Mouse (Mus musculus) liver, embryonic 16.5 days (tissue): ENCODE results near the gene Sgms2. TPM values are rescaled to one million over a fixed set of nuclear protein-coding genes. Genes with fewer than 3 reads are reported as not detected.

Experiments
- ATAC-seq: fragments of 200-750 bp; cut with Nextera tagmentation; 2 replicates; pipeline ENCODE4 v1.8.0; 2017; ENCODE audit warnings: low read depth, mild to moderate bottlenecking, moderate number of reproducible peaks, moderate library complexity
- H3K27ac ChIP-seq: fragments of 300-500 bp; sonication (generic); 2 replicates; pipeline ENCODE4 v1.5.1; 2014; ENCODE audit warnings: mild to moderate bottlenecking, low read length
- H3K27me3 ChIP-seq: fragments of 300-500 bp; sonication (generic); 2 replicates; pipeline ENCODE4 v1.6.1; 2014; ENCODE audit warnings: low read depth, low read length, mixed read lengths; ENCODE audit not compliant: control insufficient read depth, insufficient read depth
- H3K36me3 ChIP-seq: fragments of 300-500 bp; sonication (generic); 2 replicates; pipeline ENCODE4 v1.6.1; 2014; ENCODE audit warnings: mild to moderate bottlenecking; ENCODE audit not compliant: control insufficient read depth, insufficient read depth
- H3K4me1 ChIP-seq: fragments of 300-500 bp; sonication (generic); 2 replicates; pipeline ENCODE4 v1.6.1; 2014; ENCODE audit warnings: low read depth, low read length, mixed read lengths; ENCODE audit not compliant: control insufficient read depth
- H3K4me2 ChIP-seq: fragments of 300-500 bp; sonication (generic); 2 replicates; pipeline ENCODE4 v1.6.1; 2014; ENCODE audit warnings: low read depth, low read length, mixed read lengths
- H3K4me3 ChIP-seq: fragments of 300-500 bp; sonication (generic); 2 replicates; pipeline ENCODE4 v1.5.1; 2014; ENCODE audit warnings: low read depth, mild to moderate bottlenecking, low read length
- H3K9ac ChIP-seq: fragments of 300-500 bp; sonication (generic); 2 replicates; pipeline ENCODE4 v1.6.1; 2014; ENCODE audit warnings: low read depth, low read length
- H3K9me3 ChIP-seq: fragments of 300-500 bp; sonication (generic); replicated peaks from 2 replicates; pipeline ENCODE4 v1.6.1; 2016; ENCODE audit warnings: low read length; ENCODE audit not compliant: control insufficient read depth
- WGBS: fragments of 180-500 bp; shearing (Covaris S2); extraction: QIAGEN DNeasy Blood & Tissue Kit; methylation state at CpG from one replicate; pipeline ENCODE4 v1.1.7; 2014; ENCODE audit not compliant: insufficient replicate concordance; 5-methylcytosine and 5-hydroxymethylcytosine counted together
- polyA plus RNA-seq: library from polyadenylated mRNA; unstranded; fragments of >200 nt; fragmentation: Nextera tagmentation; extraction: Ambion mirVana; gene quantifications from 2 replicates; pipeline ENCODE4 v1.2.1, GENCODE M21; 2015

The Sgms2 gene
- polyA plus RNA-seq, 1 experiment from 2014 or later, result 4.9 TPM

DNA sequence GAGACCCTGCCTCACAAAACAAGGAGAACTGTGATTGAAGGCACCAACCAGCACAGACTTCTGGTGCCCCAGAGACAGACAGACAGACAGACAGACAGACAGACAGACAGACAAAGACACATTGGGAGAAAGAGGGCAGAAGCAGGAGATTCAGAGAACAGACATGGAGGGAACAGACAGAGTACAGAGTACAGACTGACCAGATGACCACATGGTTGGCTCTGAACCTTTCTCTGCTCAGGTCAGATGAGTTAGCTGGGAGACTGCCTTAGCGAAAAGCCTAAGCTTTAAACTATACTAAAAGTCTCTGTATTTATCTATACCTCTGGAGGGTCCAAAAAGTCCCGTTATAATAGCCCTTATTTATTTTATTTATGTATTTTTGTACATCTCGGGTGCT is 11.8 kb downstream of the Sgms2 start:
- 68% methylated on average over 3 of the region's 3 CpGs for WGBS

DNA sequence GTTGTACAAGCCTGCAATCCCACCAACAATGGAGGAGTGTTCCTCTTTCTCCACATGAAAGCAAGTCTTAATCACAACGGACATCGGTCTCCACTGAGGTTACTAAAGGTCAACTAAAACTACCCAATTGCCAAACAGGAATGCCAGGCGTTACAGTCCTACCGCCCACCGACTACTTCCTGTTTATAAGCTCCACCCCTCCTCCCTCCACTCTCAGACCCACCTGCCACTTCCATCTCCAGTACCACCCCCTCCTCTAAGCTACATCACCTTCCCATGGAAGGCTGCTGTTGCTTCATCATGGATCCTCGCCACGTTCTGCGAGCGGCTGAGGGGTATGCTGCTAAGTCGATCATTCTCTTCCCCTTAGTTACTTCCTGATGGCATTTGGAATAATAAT is 15.2 kb downstream of the Sgms2 start:
- WGBS, result 73% methylated on average over 10 of the region's 10 CpGs
- H3K36me3 ChIP-seq, result no peaks in the 10 kb centered on the region

More for the DNA sequence above, 11.8 kb downstream of the Sgms2 start:
- Histone ChIP-seq H3K4me3 (no peak overlapping the region), H3K27ac (no peak overlapping the region), H3K4me2 (no peak overlapping the region), H3K9ac (no peak overlapping the region), H3K9me3 (no peaks in the 10 kb centered on the region), H3K36me3 (no peaks in the 10 kb centered on the region), H3K27me3 (no peaks in the 10 kb centered on the region), H3K4me1 (peaks cover 2% of the 10 kb centered on the region; the same call in 1 of the 2 replicates)
- no peak for ATAC-seq

GRCm38 (mm10) chr3:131474526-131474925 is 16.7 kb downstream of the Sgms2 start:
- Histone ChIP-seq H3K27ac (peak overlapping the region; percentile 74), H3K4me1 (peaks cover 3% of the 10 kb centered on the region; the same call in 1 of the 2 replicates), H3K9me3 (no peaks in the 10 kb centered on the region), H3K4me3 (no peak overlapping the region), H3K27me3 (no peaks in the 10 kb centered on the region), H3K4me2 (no peak overlapping the region; the same call in 1 of the 2 replicates), H3K9ac (no peak overlapping the region), H3K36me3 (no peaks in the 10 kb centered on the region)
- 34% methylated on average over 13 of the region's 13 CpGs for WGBS
- peak; percentile 83 for ATAC-seq

More for the DNA sequence above, 15.2 kb downstream of the Sgms2 start:
- Histone ChIP-seq H3K27me3 (no peaks in the 10 kb centered on the region), H3K4me2 (no peak overlapping the region), H3K4me3 (no peak overlapping the region), H3K4me1 (peaks cover 3% of the 10 kb centered on the region; the same call in 1 of the 2 replicates), H3K9ac (no peak overlapping the region), H3K9me3 (no peaks in the 10 kb centered on the region), H3K27ac (no peak overlapping the region)
- no peak for ATAC-seq

GRCm38 (mm10) chr3:131473496-131473895 is 17.7 kb downstream of the Sgms2 start:
- Histone ChIP-seq H3K36me3 (no peaks in the 10 kb centered on the region), H3K27me3 (no peaks in the 10 kb centered on the region), H3K27ac (no peak overlapping the region), H3K9ac (no peak overlapping the region), H3K4me1 (peaks cover 3% of the 10 kb centered on the region; the same call in 1 of the 2 replicates), H3K4me3 (no peak overlapping the region), H3K9me3 (no peaks in the 10 kb centered on the region), H3K4me2 (no peak overlapping the region)
- no peak for ATAC-seq
- no CpG with 5 or more reads among the region's 1 CpGs for WGBS

DNA sequence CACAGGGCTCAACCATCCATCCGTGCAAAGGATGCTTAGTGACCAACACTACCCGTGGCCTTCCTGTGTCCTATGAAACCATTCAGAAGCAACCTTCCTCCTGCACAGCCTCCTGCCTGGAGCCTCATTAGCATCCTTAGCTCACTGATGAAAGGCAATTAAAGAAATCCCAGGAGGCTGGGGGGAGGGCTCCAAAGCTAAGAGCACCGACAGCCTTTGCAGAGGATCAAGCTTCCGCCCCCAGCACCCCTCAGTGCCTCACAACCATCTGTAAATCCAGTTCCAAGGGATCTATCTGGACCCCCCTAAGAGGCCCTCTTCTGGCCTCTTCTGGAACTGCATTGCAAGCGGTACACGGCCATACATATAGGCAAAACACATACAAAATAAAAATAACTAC is 19.4 kb downstream of the Sgms2 start:
- H3K36me3 ChIP-seq, result no peaks in the 10 kb centered on the region
- WGBS, result 59% methylated on average over 6 of the region's 6 CpGs
- no peak for ATAC-seq
- H3K27ac ChIP-seq, result no peak overlapping the region
- H3K4me3 ChIP-seq, result no peak overlapping the region
- no peak overlapping the region for H3K9ac ChIP-seq
- no peaks in the 10 kb centered on the region for H3K27me3 ChIP-seq
- H3K4me2 ChIP-seq, result no peak overlapping the region
- peaks cover 3% of the 10 kb centered on the region; the same call in 1 of the 2 replicates for H3K4me1 ChIP-seq
- H3K9me3 ChIP-seq, result no peaks in the 10 kb centered on the region

- WGBS, result 68% methylated on average over 11 of the region's 11 CpGs
- H3K4me3 ChIP-seq, result no peak overlapping the region
- no peak overlapping the region for H3K27ac ChIP-seq
Measured at GRCm38 (mm10) chr3:131471435-131471834, 19.8 kb downstream of the Sgms2 start.

DNA sequence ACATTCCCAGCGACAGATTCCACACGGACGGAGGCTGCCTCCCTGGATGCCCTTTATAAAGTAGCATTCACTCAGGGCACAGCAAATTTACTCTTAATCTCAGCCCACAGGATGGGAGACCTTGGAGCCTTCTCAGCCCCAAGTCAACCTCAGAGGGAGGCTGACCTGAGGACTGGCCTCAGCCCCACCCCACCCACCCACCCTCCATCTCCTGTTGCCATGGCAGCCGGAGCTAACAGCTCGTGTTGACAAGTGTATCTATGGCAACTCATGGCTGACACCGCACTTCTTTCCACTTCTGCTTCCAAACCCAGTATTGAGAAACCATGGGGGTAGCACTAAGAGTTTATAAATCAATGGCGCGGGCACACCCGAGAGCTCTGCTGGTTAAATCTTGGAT is 20.4 kb downstream of the Sgms2 start:
- H3K36me3 ChIP-seq, result no peaks in the 10 kb centered on the region
- H3K4me2 ChIP-seq, result no peak overlapping the region
- H3K9ac ChIP-seq, result no peak overlapping the region
- H3K27me3 ChIP-seq, result no peaks in the 10 kb centered on the region
- H3K4me3 ChIP-seq, result no peak overlapping the region
- no peaks in the 10 kb centered on the region for H3K9me3 ChIP-seq
- peaks cover 3% of the 10 kb centered on the region; the same call in 1 of the 2 replicates for H3K4me1 ChIP-seq
- no peak overlapping the region for H3K27ac ChIP-seq
- no peak for ATAC-seq
- WGBS, result 54% methylated on average over 9 of the region's 9 CpGs

More at GRCm38 (mm10) chr3:131471435-131471834, 19.8 kb downstream of the Sgms2 start:
- Histone ChIP-seq H3K27me3 (no peaks in the 10 kb centered on the region), H3K36me3 (no peaks in the 10 kb centered on the region), H3K9ac (no peak overlapping the region), H3K9me3 (no peaks in the 10 kb centered on the region), H3K4me1 (peaks cover 3% of the 10 kb centered on the region; the same call in 1 of the 2 replicates), H3K4me2 (no peak overlapping the region)
- no peak for ATAC-seq

GRCm38 (mm10) chr3:131469636-131470035 is 21.6 kb downstream of the Sgms2 start:
- no peak for ATAC-seq
- H3K27ac ChIP-seq, result no peak overlapping the region
- no peak overlapping the region for H3K4me3 ChIP-seq
- H3K36me3 ChIP-seq, result no peaks in the 10 kb centered on the region
- peaks cover 3% of the 10 kb centered on the region; the same call in 1 of the 2 replicates for H3K4me1 ChIP-seq
- WGBS, result 28% methylated on average over 3 of the region's 3 CpGs
- H3K9me3 ChIP-seq, result no peaks in the 10 kb centered on the region
- H3K27me3 ChIP-seq, result no peaks in the 10 kb centered on the region
- H3K9ac ChIP-seq, result no peak overlapping the region
- no peak overlapping the region for H3K4me2 ChIP-seq

DNA sequence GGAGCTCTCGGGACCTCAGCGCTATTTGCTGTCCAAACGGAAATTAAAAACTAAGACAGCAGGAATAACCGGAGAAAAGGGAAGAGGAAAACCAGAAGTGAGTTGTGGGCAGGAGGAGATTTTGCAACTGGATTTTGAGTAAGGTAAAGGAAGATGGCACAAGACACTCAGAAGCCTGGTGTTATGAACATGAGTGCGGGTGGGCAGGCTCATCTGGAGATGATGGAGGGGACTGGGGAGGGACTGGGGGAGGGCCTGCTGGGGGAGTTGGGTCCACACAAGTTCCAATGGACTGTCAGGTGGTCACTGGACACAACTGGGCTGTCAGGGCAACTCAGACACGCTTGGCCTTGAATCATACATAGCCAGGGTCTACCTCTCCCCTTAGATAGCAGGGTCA is 24.8 kb downstream of the Sgms2 start:
- H3K9ac ChIP-seq, result no peak overlapping the region
- H3K4me3 ChIP-seq, result no peak overlapping the region
- H3K36me3 ChIP-seq, result no peaks in the 10 kb centered on the region
- no peaks in the 10 kb centered on the region for H3K4me1 ChIP-seq
- H3K27me3 ChIP-seq, result no peaks in the 10 kb centered on the region
- H3K9me3 ChIP-seq, result no peaks in the 10 kb centered on the region
- no peak overlapping the region for H3K4me2 ChIP-seq
- no peak; the same call in 1 of the 2 replicates for ATAC-seq
- peak overlapping the region; percentile 10; the same call in 1 of the 2 replicates for H3K27ac ChIP-seq
- whole genome bisulfite sequencing, result 59% methylated on average over 6 of the region's 6 CpGs
